13 mouse cellular contexts compared by ENCODE assay signal in the genomic region with DNA sequence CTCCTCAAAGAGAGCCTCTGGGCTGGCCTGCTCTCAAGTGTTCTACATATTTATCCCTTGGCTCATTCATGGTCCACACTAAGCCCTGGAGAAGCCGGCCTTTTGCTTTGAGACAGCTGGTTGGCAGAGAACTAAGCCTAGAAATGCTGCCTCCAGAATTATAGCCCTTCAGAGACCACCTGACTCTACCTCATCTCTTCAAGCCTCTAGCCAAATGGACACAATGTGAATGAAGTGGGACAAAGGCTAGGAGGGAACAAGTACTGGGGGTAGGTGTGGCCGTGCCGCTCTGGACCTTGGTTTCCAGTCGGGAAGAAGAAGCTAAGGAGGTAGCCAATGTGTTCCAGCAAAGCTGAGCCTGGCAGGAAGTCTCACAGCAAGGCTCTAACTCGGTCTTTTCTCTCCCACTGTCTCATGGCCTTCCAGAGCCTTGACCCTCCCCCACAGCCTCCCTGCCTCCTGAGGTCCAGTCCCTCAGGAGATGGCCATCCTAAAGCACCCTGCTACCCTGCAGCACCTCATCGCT. TPM values are rescaled to one million over a fixed set of nuclear protein-coding genes. Genes with fewer than 3 reads are reported as not detected.
DNase-seq lines count a peak whose midpoint lies in the region; TF ChIP-seq lines count a peak whose summit lies in the region.
"Had no signal": no experiment of that assay in that cellular context is flagged by ENCODE, and none has a peak within 500 bp of the region (broad histone marks: within the 10 kb centered on the region; RNA-seq: fewer than 3 reads in every experiment).

No protein-coding gene starts in this region.

- no peak for TF ChIP-seq EP300 in heart, adult 2 months (IDR thresholded peaks at IDR 0.05; ENCODE audit: insufficient read depth, low read depth, low read length)

- WGBS in heart, adult 2 months = 63% methylated on average over 6 of the region's 6 CpGs

- H3K9ac ChIP-seq in heart, adult 2 months (ENCODE audit: low read depth, low read length) = 0 out of 2 replicates have a peak overlapping the region, but pooled peaks have one; percentile 4
- H3K9ac ChIP-seq: kidney, embryonic 15.5 days; limb, embryonic 15.5 days; lung, embryonic 14.5 days; midbrain, embryonic 15.5 days had no signal

- H3K36me3 ChIP-seq in heart, adult 2 months (ENCODE audit: control insufficient read depth, insufficient read depth, low read length) = peaks cover 9% of the 10 kb centered on the region

- H3K79me2 ChIP-seq in heart, adult 2 months (replicated peaks; ENCODE audit: control insufficient read depth, insufficient read depth, low read length) = no peaks in the 10 kb centered on the region

- H3K4me3 ChIP-seq in heart, adult 2 months = no peak overlapping the region
- no peak overlapping the region for H3K4me3 ChIP-seq in layer of hippocampus, adult 2 months
- H3K4me3 ChIP-seq: kidney, embryonic 15.5 days; limb, embryonic 15.5 days; midbrain, embryonic 15.5 days had no signal

- peaks cover 13% of the 10 kb centered on the region for H3K4me1 ChIP-seq in heart, adult 2 months (ENCODE audit: control insufficient read depth, insufficient read depth, low read length)

- no peaks in the 10 kb centered on the region for H3K27me3 ChIP-seq in heart, adult 2 months (ENCODE audit: control insufficient read depth, insufficient read depth, low read length)
- H3K27me3 ChIP-seq: kidney, embryonic 15.5 days; limb, embryonic 15.5 days; midbrain, embryonic 15.5 days; Patski had no signal

- no peak for TF ChIP-seq CTCF in heart, adult 2 months (IDR thresholded peaks at IDR 0.05)
- TF ChIP-seq CTCF in layer of hippocampus, adult 2 months (conservative IDR thresholded peaks at IDR 0.05) = no peak

- peak; percentile 20 to 32 for DNase-seq in heart, adult 2 months
- DNase-seq in heart, adult 8-10 months (ENCODE audit: low spot score) = no peak
- DNase-seq in layer of hippocampus, adult 2 months (ENCODE audit: low spot score in 2 of 2) = no peak
- no peak for DNase-seq in layer of hippocampus, adult 18-20 months (ENCODE audit: low spot score in 2 of 2)
- peak; percentile 42 for DNase-seq in NIH3T3 (ENCODE audit: low read depth)
- peak; percentile 58 for DNase-seq in fibroblast of lung, adult 2 months (ENCODE audit: low read depth)
- no peak for DNase-seq in thymus, postnatal 14 days
- DNase-seq: thymus, adult 18-20 months had no signal

- TF ChIP-seq POLR2A in heart, adult 2 months (IDR thresholded peaks at IDR 0.05; ENCODE audit: insufficient read depth, low read depth, low read length) = no peak

- H3K27ac ChIP-seq in heart, adult 2 months = peak overlapping the region; percentile 61
- H3K27ac ChIP-seq in layer of hippocampus, adult 2 months = peak overlapping the region; percentile 51
- H3K27ac ChIP-seq: limb, embryonic 15.5 days; midbrain, embryonic 15.5 days had no signal

- intact Hi-C loops in heart, adult 2 months (cut with DNase I) = loop anchor here (10.0 kb wide), 1 partner anchor 137 kb away; the partner anchor contains the start of gene Zfp280b

RNA-seq across cellular contexts. Expression of gene Derl3, which starts 4.9 kb away (rescaled TPM):
- under 1 TPM; 0.50 to 0.65 TPM for total RNA-seq in heart, adult 2 months (2021)
- 1.0 and 1.3 TPM in 2 replicates for polyA plus RNA-seq in heart, adult 2 months (2012; rRNA removed)
- under 1 TPM in 2 of 4 experiments, not detected in 2; 0.34 to 0.35 TPM for total RNA-seq in heart, adult 8-10 months (2022)
- total RNA-seq in layer of hippocampus, adult 2 months (2021) = 1 to 10 TPM; 3.2 to 5.0 TPM
- total RNA-seq in layer of hippocampus, adult 18-20 months (2021) = 1 to 10 TPM; 4.8 to 5.4 TPM

RNA-seq across cellular contexts. Expression of gene Smarcb1, which starts 23.3 kb away (rescaled TPM):
- 10 to 100 TPM; 21.1 to 23.3 TPM for total RNA-seq in heart, adult 2 months (2021)
- 19.6 and 20.0 TPM in 2 replicates for polyA plus RNA-seq in heart, adult 2 months (2012; rRNA removed)
- 10 to 100 TPM; 17.3 to 25.0 (median 21.4) TPM for total RNA-seq in heart, adult 8-10 months (2022)
- total RNA-seq in layer of hippocampus, adult 2 months (2021) = 10 to 100 TPM; 83.3 to 83.6 TPM
- total RNA-seq in layer of hippocampus, adult 18-20 months (2021) = 10 to 100 TPM; 80.3 to 85.0 TPM

RNA-seq across cellular contexts. Expression of gene Chchd10, which starts 34.8 kb away (rescaled TPM):
- total RNA-seq in heart, adult 2 months (2021) = 1,000 to 10,000 TPM; 1,811 to 2,042 TPM
- 1,155 and 2,061 TPM in 2 replicates for polyA plus RNA-seq in heart, adult 2 months (2012; rRNA removed)
- 1,000 to 10,000 TPM; 1,724 to 2,176 (median 1,900) TPM for total RNA-seq in heart, adult 8-10 months (2022)
- total RNA-seq in layer of hippocampus, adult 2 months (2021) = 100 to 1,000 TPM; 328 to 340 TPM
- total RNA-seq in layer of hippocampus, adult 18-20 months (2021) = 100 to 1,000 TPM; 376 to 396 TPM

RNA-seq across cellular contexts. Expression of gene Mif, which starts 38.1 kb away (rescaled TPM):
- 100 to 1,000 TPM; 200 to 220 TPM for total RNA-seq in heart, adult 2 months (2021)
- polyA plus RNA-seq in heart, adult 2 months (2012; rRNA removed) = 375 and 556 TPM in 2 replicates
- total RNA-seq in heart, adult 8-10 months (2022) = 100 to 1,000 TPM; 216 to 258 (median 253) TPM
- 100 to 1,000 TPM; 439 to 454 TPM for total RNA-seq in layer of hippocampus, adult 2 months (2021)
- total RNA-seq in layer of hippocampus, adult 18-20 months (2021) = 100 to 1,000 TPM; 477 to 485 TPM

RNA-seq across cellular contexts. Expression of gene Mmp11, which starts 38.2 kb away (rescaled TPM):
- 1 to 10 TPM; 4.7 to 5.4 TPM for total RNA-seq in heart, adult 2 months (2021)
- 15.6 and 15.7 TPM in 2 replicates for polyA plus RNA-seq in heart, adult 2 months (2012; rRNA removed)
- total RNA-seq in heart, adult 8-10 months (2022) = 1 to 10 TPM; 4.1 to 7.8 (median 4.6) TPM
- total RNA-seq in layer of hippocampus, adult 2 months (2021) = 1 to 10 TPM; 1.5 to 1.8 TPM
- 1 to 10 TPM; 1.8 to 2.1 TPM for total RNA-seq in layer of hippocampus, adult 18-20 months (2021)

Comparison
In these comparisons a context has a peak if more than half of its experiments do, and no peak if none do; other contexts are left out.
1. DNase-seq: peak in heart, adult 2 months (2 of 2), NIH3T3 (single experiment) and fibroblast of lung, adult 2 months (single experiment); none in heart, adult 8-10 months (single experiment), layer of hippocampus, adult 2 months (0 of 2), layer of hippocampus, adult 18-20 months (0 of 2) and thymus, postnatal 14 days (single experiment).
2. RNA of gene Chchd10, which starts 34.8 kb away (total RNA-seq): 1,811 to 2,042 TPM in heart, adult 2 months and 1,724 to 2,176 TPM in heart, adult 8-10 months; 376 to 396 TPM in layer of hippocampus, adult 18-20 months and 328 to 340 TPM in layer of hippocampus, adult 2 months; every median in the first group is over 4 times any median in the second.